Mouse (Mus musculus): Measurements from ENCODE around the gene Slc24a2.

Gene Slc24a2

GRCm38 (mm10) chr4:86942656-86943055 lies 287.6 kb downstream of the Slc24a2 start:
- DNase-seq = no peak

- no peak for DNase-seq
Observed at GRCm38 (mm10) chr4:86936706-86937105, 293.6 kb downstream of the Slc24a2 start.

- DNase-seq = no peak
Observed at GRCm38 (mm10) chr4:86936217-86936616, 294.1 kb downstream of the Slc24a2 start.
